Mouse (Mus musculus): ENCODE data around the gene Gm20425.

Gm20425 gene

GRCm38 (mm10) chr9:103155158-103155557 is 74.9 kb downstream of the Gm20425 start:
- peak; percentile 82 for DNase-seq (ENCODE audit: low read depth, low spot score)

GRCm38 (mm10) chr9:103154568-103154967 is 75.5 kb downstream of the Gm20425 start:
- DNase-seq (ENCODE audit: low read depth, low spot score): peak; percentile 78

GRCm38 (mm10) chr9:103153286-103153685 is 76.8 kb downstream of the Gm20425 start:
- DNase-seq (ENCODE audit: low read depth, low spot score): no peak

GRCm38 (mm10) chr9:103149074-103149799 is 80.9 kb downstream of the Gm20425 start:
- DNase-seq (ENCODE audit: low read depth, low spot score): no peak

GRCm38 (mm10) chr9:103147103-103147502 is 83.0 kb downstream of the Gm20425 start:
- no peak for DNase-seq (ENCODE audit: low read depth, low spot score)

GRCm38 (mm10) chr9:103146703-103147102 is 83.4 kb downstream of the Gm20425 start:
- peak; percentile 89 for DNase-seq (ENCODE audit: low read depth, low spot score)

- no peak for DNase-seq (ENCODE audit: low read depth, low spot score)
Observed at GRCm38 (mm10) chr9:103146257-103146656, 83.8 kb downstream of the Gm20425 start.

- no peak for DNase-seq (ENCODE audit: low read depth, low spot score)
Observed at GRCm38 (mm10) chr9:103145351-103145750, 84.8 kb downstream of the Gm20425 start.

GRCm38 (mm10) chr9:103143881-103144280 is 86.2 kb downstream of the Gm20425 start:
- DNase-seq (ENCODE audit: low read depth, low spot score): no peak

GRCm38 (mm10) chr9:103141266-103141665 is 88.8 kb downstream of the Gm20425 start:
- DNase-seq (ENCODE audit: low read depth, low spot score): no peak

- DNase-seq (ENCODE audit: low read depth, low spot score): peak; percentile 62
Observed at GRCm38 (mm10) chr9:103140384-103140783, 89.7 kb downstream of the Gm20425 start.

Measured in R1 (cell line).